In genomic region chr7:130949331-130949751, GRCm38 (mm10) we compare ENCODE assay signal across 8 mouse cellular contexts. TPM values are rescaled to one million over a fixed set of nuclear protein-coding genes. Genes with fewer than 3 reads are reported as not detected.
DNase-seq lines count a peak whose midpoint lies in the region; ATAC-seq and TF ChIP-seq lines count a peak whose summit lies in the region.

No protein-coding gene starts in this region.

- H3K4me3 ChIP-seq in left cerebral cortex, adult 2 months: no peak overlapping the region
- H3K4me3 ChIP-seq in olfactory bulb, adult 2 months (ENCODE audit: insufficient read depth, low read depth, low read length): no peak overlapping the region

- no peak for TF ChIP-seq POLR2A in brain, embryonic 14.5 days (IDR thresholded peaks at IDR 0.05; ENCODE audit: borderline replicate concordance, extremely low read depth, insufficient read depth, insufficient read length, poor library complexity, severe bottlenecking)
- TF ChIP-seq POLR2A in olfactory bulb, adult 2 months (IDR thresholded peaks at IDR 0.05; ENCODE audit: insufficient read depth, low read depth, low read length): no peak

- peak in 1 of 2 experiments; percentile 44 for DNase-seq in left cerebral cortex, adult 2 months (ENCODE audit: extremely low spot score in 1 of 2, low spot score in 2 of 2)
- no peak for DNase-seq in left cerebral cortex, adult 11 months (ENCODE audit: low spot score)
- peak; percentile 64 for DNase-seq in brain, embryonic 14.5 days (ENCODE audit: low read depth)
- peak; percentile 97 for DNase-seq in heart, adult 11 months
- DNase-seq in kidney, postnatal 4 days: peak; percentile 37 to 54

- H3K4me1 ChIP-seq in olfactory bulb, adult 2 months (ENCODE audit: control insufficient read depth, insufficient read depth, low read length): peaks cover 15% of the 10 kb centered on the region

- intact Hi-C loops in left cerebral cortex, adult 2 months (cut with DNase I): no loop called here

- ATAC-seq in granulocyte monocyte progenitor cell, adult 5-6 weeks (replicated peaks; ENCODE audit: poor library complexity, severe bottlenecking): no peak
- ATAC-seq in inflammation-experienced regulatory T-cells, adult 6 months: no peak

- 24% methylated on average over 8 of the region's 8 CpGs for WGBS in olfactory bulb, adult 2 months

- peak overlapping the region; percentile 64 for H3K27ac ChIP-seq in left cerebral cortex, adult 2 months
- peak overlapping the region; percentile 10; the same call in 1 of the 2 replicates for H3K27ac ChIP-seq in olfactory bulb, adult 2 months (ENCODE audit: insufficient read depth, low read depth, low read length)

- TF ChIP-seq CTCF in left cerebral cortex, adult 2 months (IDR thresholded peaks at IDR 0.05): no peak
- no peak for TF ChIP-seq CTCF in brain, embryonic 14.5 days (IDR thresholded peaks at IDR 0.05; ENCODE audit: borderline replicate concordance, extremely low read depth, insufficient read depth, insufficient read length)
- no peak for TF ChIP-seq CTCF in olfactory bulb, adult 2 months (IDR thresholded peaks at IDR 0.05; ENCODE audit: insufficient read depth, low read depth, low read length)

RNA-seq across cellular contexts. Expression of gene Htra1, which starts 13.4 kb away (rescaled TPM):
- 100 to 1,000 TPM; 200 to 236 TPM for total RNA-seq in left cerebral cortex, adult 2 months (2021)
- 10.0 and 15.9 TPM in 2 replicates for polyA plus RNA-seq in brain, embryonic 14.5 days (2012; rRNA removed)
- polyA plus RNA-seq in olfactory bulb, adult 2 months (2012; ENCODE audit: insufficient read depth, insufficient read length, low replicate concordance, missing spikeins): not detected in 2 replicates
- total RNA-seq in granulocyte monocyte progenitor cell, adult 5-6 weeks (2014; fragmentation: Nextera tagmentation): not detected in 2 replicates
- not detected in 2 replicates for total RNA-seq in granulocyte monocyte progenitor cell, adult 5-6 weeks (2017)
- not detected for polyA plus RNA-seq in inflammation-experienced regulatory T-cells, adult 6 months (2017; shearing (Covaris generic))
